Mouse (Mus musculus) kidney, adult 2 months (tissue): ENCODE results near the gene Tgfb1. TPM values are rescaled to one million over a fixed set of nuclear protein-coding genes. Genes with fewer than 3 reads are reported as not detected.

Source experiments
- DNase-seq: peaks from one replicate; pipeline ENCODE4 v3.0.0; 2021
- H3K27ac ChIP-seq: fragments of 200-500 bp; 2 replicates; pipeline ENCODE4 v1.5.1; 2012; ENCODE audit warnings: low read depth, low read length, control low read depth, inconsistent platforms; ENCODE audit not compliant: insufficient read depth
- H3K27me3 ChIP-seq: fragments of 200-500 bp; replicated peaks from 2 replicates; pipeline ENCODE4 v1.6.1; 2012; ENCODE audit warnings: mild to moderate bottlenecking, moderate library complexity, low read length, inconsistent platforms; ENCODE audit not compliant: control insufficient read depth, insufficient read depth
- H3K36me3 ChIP-seq: fragments of 200-500 bp; 2 replicates; pipeline ENCODE4 v1.6.1; 2012; ENCODE audit warnings: mild to moderate bottlenecking, moderate library complexity, low read length, inconsistent platforms; ENCODE audit not compliant: control insufficient read depth, insufficient read depth
- H3K4me1 ChIP-seq: fragments of 200-500 bp; 2 replicates; pipeline ENCODE4 v1.6.1; 2011; ENCODE audit warnings: low read length; ENCODE audit not compliant: control insufficient read depth, insufficient read depth
- H3K4me3 ChIP-seq: fragments of 200-500 bp; 2 replicates; pipeline ENCODE4 v1.5.1; 2011; ENCODE audit warnings: mild to moderate bottlenecking, low read depth, low read length, control low read depth; ENCODE audit not compliant: insufficient read depth
- CTCF ChIP-seq: fragments of 200-500 bp; conservative IDR thresholded peaks from 2 replicates; pipeline ENCODE4 v1.5.1; 2011; ENCODE audit warnings: low read depth, mild to moderate bottlenecking, control low read depth, low read length, moderate library complexity, mixed read lengths; ENCODE audit not compliant: insufficient read depth, insufficient read length
- POLR2A ChIP-seq: fragments of 200-500 bp; IDR thresholded peaks from one replicate; pipeline ENCODE4 v1.6.1; 2011; ENCODE audit warnings: low read depth, low read length, control low read depth
- WGBS: fragments of 180-500 bp; shearing (Covaris S2); methylation state at CpG from one replicate; pipeline ENCODE4 v1.1.7; 2018; 5-methylcytosine and 5-hydroxymethylcytosine counted together
- polyA plus RNA-seq: library from polyadenylated mRNA; depleted of rRNA; stranded (reverse); fragments of >200 nt; gene quantifications from 2 replicates; pipeline ENCODE4 v1.2.3, GENCODE M21; 2012; rRNA removed

Gene Tgfb1
- 18.9 and 24.5 TPM in 2 replicates for polyA plus RNA-seq

GRCm38 (mm10) chr7:25686680-25687531, at the start of gene Tgfb1:
Gene Tgfb1, plus strand, starts transcription at chr7:25687002.
- under 1% methylated on average over 51 of the region's 69 CpGs for WGBS
- H3K36me3 ChIP-seq = no peaks in the 10 kb centered on the region
- peak within 1 kb of the TSS; percentile 51 for H3K27ac ChIP-seq
- peak; percentile 83 for DNase-seq
- peaks cover 7% of the 10 kb centered on the region; the same call in 1 of the 2 replicates for H3K4me1 ChIP-seq
- H3K4me3 ChIP-seq = peak within 1 kb of the TSS; percentile 84
- H3K27me3 ChIP-seq = no peaks in the 10 kb centered on the region
- TF ChIP-seq POLR2A = no peak
- peak; percentile 50 for TF ChIP-seq CTCF

- no peaks in the 10 kb centered on the region for H3K27me3 ChIP-seq
- DNase-seq = no peak
- H3K4me1 ChIP-seq = no peaks in the 10 kb centered on the region
- H3K36me3 ChIP-seq = no peaks in the 10 kb centered on the region; the same call in none of the 2 replicates
- H3K4me3 ChIP-seq = no peak overlapping the region
- no peak overlapping the region for H3K27ac ChIP-seq
- WGBS = 86% methylated on average over 5 of the region's 5 CpGs
- TF ChIP-seq POLR2A (no peak), CTCF (no peak)
These were observed 49.7 kb upstream of the Tgfb1 start for GRCm38 (mm10) chr7:25637099-25637498.

GRCm38 (mm10) chr7:25639754-25640153, 47.0 kb upstream of the Tgfb1 start:
- no peaks in the 10 kb centered on the region for H3K4me1 ChIP-seq
- no peak for DNase-seq
- 93% methylated on average over 4 of the region's 4 CpGs for WGBS
- H3K36me3 ChIP-seq = no peaks in the 10 kb centered on the region; the same call in none of the 2 replicates
- no peaks in the 10 kb centered on the region for H3K27me3 ChIP-seq
- H3K27ac ChIP-seq = no peak overlapping the region
- TF ChIP-seq CTCF (no peak), POLR2A (no peak)
- no peak overlapping the region for H3K4me3 ChIP-seq

GRCm38 (mm10) chr7:25644136-25644535, 42.7 kb upstream of the Tgfb1 start:
- WGBS = 63% methylated on average over 10 of the region's 10 CpGs
- no peak overlapping the region for H3K27ac ChIP-seq
- no peaks in the 10 kb centered on the region; the same call in 1 of the 2 replicates for H3K36me3 ChIP-seq
- no peaks in the 10 kb centered on the region for H3K4me1 ChIP-seq
- TF ChIP-seq POLR2A (no peak), CTCF (no peak)
- no peak overlapping the region for H3K4me3 ChIP-seq
- no peaks in the 10 kb centered on the region for H3K27me3 ChIP-seq
- DNase-seq = no peak

- H3K27ac ChIP-seq = no peak overlapping the region
- no peak for DNase-seq
- WGBS = 58% methylated on average over 4 of the region's 4 CpGs
- no peaks in the 10 kb centered on the region for H3K4me1 ChIP-seq
- TF ChIP-seq CTCF (no peak), POLR2A (no peak)
- no peaks in the 10 kb centered on the region; the same call in 1 of the 2 replicates for H3K36me3 ChIP-seq
- no peak overlapping the region for H3K4me3 ChIP-seq
- H3K27me3 ChIP-seq = no peaks in the 10 kb centered on the region
These were observed 42.2 kb upstream of the Tgfb1 start for GRCm38 (mm10) chr7:25644631-25645030.

- no peaks in the 10 kb centered on the region for H3K27me3 ChIP-seq
- 34% methylated on average over 14 of the region's 14 CpGs for WGBS
- no peaks in the 10 kb centered on the region for H3K4me1 ChIP-seq
- TF ChIP-seq CTCF (no peak), POLR2A (no peak)
- peak; percentile 46 for DNase-seq
- peak overlapping the region; percentile 26; the same call in 1 of the 2 replicates for H3K27ac ChIP-seq
- no peak overlapping the region for H3K4me3 ChIP-seq
- no peaks in the 10 kb centered on the region for H3K36me3 ChIP-seq
These were observed 41.7 kb upstream of the Tgfb1 start for GRCm38 (mm10) chr7:25645074-25645473.

- no peak for DNase-seq
- peaks cover 4% of the 10 kb centered on the region; the same call in 1 of the 2 replicates for H3K4me1 ChIP-seq
- H3K27me3 ChIP-seq = no peaks in the 10 kb centered on the region
- H3K36me3 ChIP-seq = no peaks in the 10 kb centered on the region
- no peak overlapping the region for H3K4me3 ChIP-seq
- TF ChIP-seq CTCF (peak; percentile 45; the same call in 1 of the 2 replicates), POLR2A (no peak)
- WGBS = 59% methylated on average over 5 of the region's 5 CpGs
- no peak overlapping the region for H3K27ac ChIP-seq
These were observed 39.2 kb upstream of the Tgfb1 start for GRCm38 (mm10) chr7:25647574-25648123.
